Mouse (Mus musculus) granulocyte monocyte progenitor cell, adult 5-6 weeks (primary cell): Measurements from ENCODE around the gene Prokr2. TPM values are rescaled to one million over a fixed set of nuclear protein-coding genes. Genes with fewer than 3 reads are reported as not detected.
"Not testable (repeated sequence)": the region's sequence is repeated elsewhere in the genome, so short reads cannot be mapped to it uniquely, and the experiment has no call there.

Experiments used
- ATAC-seq: replicated peaks from 2 replicates; pipeline ENCODE4 v1.8.0; 2016; ENCODE audit warnings: mild to moderate bottlenecking, moderate TSS enrichment, inconsistent platforms; ENCODE audit not compliant: poor library complexity, severe bottlenecking
- total RNA-seq, 2 experiments: library from RNA; stranded (forward) in 1 of 2; stranded (reverse) in 1 of 2; fragments of 200-712, 200-1000 nt in 1 of 2; fragments of >200 nt in 1 of 2; fragmentation: Nextera tagmentation in 1 of 2; gene quantifications; 2 replicates each; pipeline ENCODE4 v1.2.3; 2014 to 2017

Prokr2 gene
- total RNA-seq, 2 experiments from 2014 or later: not detected

GRCm38 (mm10) chr2:132290808-132291207 lies 94.4 kb downstream of the Prokr2 start:
- ATAC-seq: no peak

GRCm38 (mm10) chr2:132289213-132289612 lies 96.0 kb downstream of the Prokr2 start:
- not testable (repeated sequence) for ATAC-seq

Other genes with a start within 250 kb of the Prokr2 start
- 4.5 and 12.5 TPM in 2 replicates for gene Slc23a2, start 240.3 kb downstream of the Prokr2 start, total RNA-seq (2014; fragmentation: Nextera tagmentation)
- gene Slc23a2, start 240.3 kb downstream of the Prokr2 start, total RNA-seq (2017): 5.6 and 17.1 TPM in 2 replicates
- 50.1 and 51.5 TPM in 2 replicates for gene Tmem230, start 137.6 kb downstream of the Prokr2 start, total RNA-seq (2014; fragmentation: Nextera tagmentation)
- 18.7 and 19.4 TPM in 2 replicates for gene Tmem230, start 137.6 kb downstream of the Prokr2 start, total RNA-seq (2017)
- 627 and 644 TPM in 2 replicates for gene Pcna, start 132.1 kb downstream of the Prokr2 start, total RNA-seq (2014; fragmentation: Nextera tagmentation)
- gene Pcna, start 132.1 kb downstream of the Prokr2 start, total RNA-seq (2017): 619 and 668 TPM in 2 replicates
- gene Cds2, start 122.3 kb downstream of the Prokr2 start, total RNA-seq (2014; fragmentation: Nextera tagmentation): 8.7 and 22.5 TPM in 2 replicates
- 7.0 and 9.7 TPM in 2 replicates for gene Cds2, start 122.3 kb downstream of the Prokr2 start, total RNA-seq (2017)
- gene Gpcpd1, start 202.3 kb upstream of the Prokr2 start, total RNA-seq (2014; fragmentation: Nextera tagmentation): 19.9 and 26.1 TPM in 2 replicates
- 24.4 and 24.5 TPM in 2 replicates for gene Gpcpd1, start 202.3 kb upstream of the Prokr2 start, total RNA-seq (2017)